Mouse (Mus musculus): ENCODE results near the gene Jazf1.

The Jazf1 gene

GRCm38 (mm10) chr6:52797252-52797800 lies 271.1 kb downstream of the Jazf1 start:
- peak; percentile 4 for DNase-seq (ENCODE audit: low read depth, low spot score)

GRCm38 (mm10) chr6:52796691-52797090 lies 271.7 kb downstream of the Jazf1 start:
- no peak for DNase-seq (ENCODE audit: low read depth, low spot score)

- DNase-seq (ENCODE audit: low read depth, low spot score) = no peak
Measured at GRCm38 (mm10) chr6:52796035-52796598, 272.3 kb downstream of the Jazf1 start.

- no peak for DNase-seq (ENCODE audit: low read depth, low spot score)
Measured at GRCm38 (mm10) chr6:52795029-52795841, 273.2 kb downstream of the Jazf1 start.

GRCm38 (mm10) chr6:52792455-52792854 lies 276.0 kb downstream of the Jazf1 start:
- no peak for DNase-seq (ENCODE audit: low read depth, low spot score)

- DNase-seq (ENCODE audit: low read depth, low spot score) = no peak
Measured at GRCm38 (mm10) chr6:52790781-52791180, 277.6 kb downstream of the Jazf1 start.

GRCm38 (mm10) chr6:52790316-52790715 lies 278.1 kb downstream of the Jazf1 start:
- no peak for DNase-seq (ENCODE audit: low read depth, low spot score)

GRCm38 (mm10) chr6:52779546-52779945 lies 288.9 kb downstream of the Jazf1 start:
- DNase-seq (ENCODE audit: low read depth, low spot score) = no peak

- DNase-seq (ENCODE audit: low read depth, low spot score) = no peak
Measured at GRCm38 (mm10) chr6:52778523-52778922, 289.9 kb downstream of the Jazf1 start.

GRCm38 (mm10) chr6:52777034-52777433 lies 291.4 kb downstream of the Jazf1 start:
- no peak for DNase-seq (ENCODE audit: low read depth, low spot score)

GRCm38 (mm10) chr6:52775956-52776355 lies 292.5 kb downstream of the Jazf1 start:
- DNase-seq (ENCODE audit: low read depth, low spot score) = no peak

- DNase-seq (ENCODE audit: low read depth, low spot score) = no peak
Measured at GRCm38 (mm10) chr6:52775350-52775749, 293.1 kb downstream of the Jazf1 start.

GRCm38 (mm10) chr6:52773132-52773531 lies 295.3 kb downstream of the Jazf1 start:
- DNase-seq (ENCODE audit: low read depth, low spot score) = no peak

GRCm38 (mm10) chr6:52770789-52771188 lies 297.6 kb downstream of the Jazf1 start:
- no peak for DNase-seq (ENCODE audit: low read depth, low spot score)

GRCm38 (mm10) chr6:52765206-52765605 lies 303.2 kb downstream of the Jazf1 start:
- DNase-seq (ENCODE audit: low read depth, low spot score) = no peak

GRCm38 (mm10) chr6:52752832-52753231 lies 315.6 kb downstream of the Jazf1 start:
- DNase-seq (ENCODE audit: low read depth, low spot score) = no peak

- DNase-seq (ENCODE audit: low read depth, low spot score) = no peak
Measured at GRCm38 (mm10) chr6:52734630-52735029, 333.8 kb downstream of the Jazf1 start.

GRCm38 (mm10) chr6:52730338-52730737 lies 338.1 kb downstream of the Jazf1 start:
- no peak for DNase-seq (ENCODE audit: low read depth, low spot score)

- DNase-seq (ENCODE audit: low read depth, low spot score) = peak; percentile 31
Measured at GRCm38 (mm10) chr6:52724805-52725439, 343.5 kb downstream of the Jazf1 start.

All from retina, postnatal 7 days (tissue).